9 mouse cellular contexts compared by ENCODE assay signal in genomic region chr15:83164971-83165471, GRCm38 (mm10). TPM values are rescaled to one million over a fixed set of nuclear protein-coding genes. Genes with fewer than 3 reads are reported as not detected.
DNase-seq lines count a peak whose midpoint lies in the region; ATAC-seq and TF ChIP-seq lines count a peak whose summit lies in the region.
"Had no signal": no experiment of that assay in that cellular context is flagged by ENCODE, and none has a peak within 500 bp of the region (broad histone marks: within the 10 kb centered on the region; RNA-seq: fewer than 3 reads in every experiment).

No protein-coding gene starts in this region.

- no peaks in the 10 kb centered on the region for H3K9me3 ChIP-seq in ES-Bruce4 (replicated peaks; ENCODE audit: control insufficient read depth, insufficient read depth, low read length, poor library complexity, severe bottlenecking)
- H3K9me3 ChIP-seq in heart, embryonic 12.5 days (replicated peaks), result no peaks in the 10 kb centered on the region
- H3K9me3 ChIP-seq in forebrain, embryonic 10.5 days, result no peaks in the 10 kb centered on the region
- H3K9me3 ChIP-seq in hindbrain, embryonic 12.5 days (replicated peaks), result no peaks in the 10 kb centered on the region

- peak; percentile 74 for ATAC-seq in heart, embryonic 12.5 days (ENCODE audit: insufficient number of reproducible peaks, low FRiP score)
- no peak for ATAC-seq in hindbrain, embryonic 12.5 days (ENCODE audit: low FRiP score)

- no peaks in the 10 kb centered on the region for H3K27me3 ChIP-seq in ES-Bruce4 (ENCODE audit: control insufficient read depth, insufficient read depth, low read length, poor library complexity, severe bottlenecking)
- H3K27me3 ChIP-seq in heart, embryonic 12.5 days (replicated peaks), result no peaks in the 10 kb centered on the region
- H3K27me3 ChIP-seq in small intestine, adult 2 months (ENCODE audit: control insufficient read depth, insufficient read depth, low read length), result no peaks in the 10 kb centered on the region
- no peaks in the 10 kb centered on the region for H3K27me3 ChIP-seq in forebrain, embryonic 10.5 days (ENCODE audit: poor library complexity, severe bottlenecking)
- no peaks in the 10 kb centered on the region for H3K27me3 ChIP-seq in hindbrain, embryonic 12.5 days

- no peak for TF ChIP-seq CTCF in ES-Bruce4 (IDR thresholded peaks at IDR 0.05; ENCODE audit: low read depth, low read length)
- no peak for TF ChIP-seq CTCF in bone marrow, adult 2 months (IDR thresholded peaks at IDR 0.05; ENCODE audit: control insufficient read depth, insufficient read depth, low read length)
- no peak for TF ChIP-seq CTCF in small intestine, adult 2 months (IDR thresholded peaks at IDR 0.05; ENCODE audit: extremely low read depth, insufficient read length, insufficient replicate concordance, low read depth, low read length)

- peak overlapping the region; percentile 28 for H3K4me2 ChIP-seq in heart, embryonic 12.5 days
- no peak overlapping the region for H3K4me2 ChIP-seq in hindbrain, embryonic 12.5 days (replicated peaks)

- H3K27ac ChIP-seq in ES-Bruce4 (ENCODE audit: insufficient read depth, low read length), result peak overlapping the region; percentile 80
- peak overlapping the region; percentile 70 for H3K27ac ChIP-seq in bone marrow, adult 2 months (ENCODE audit: control insufficient read depth, insufficient read depth, low read depth, low read length, poor library complexity)
- peak overlapping the region; percentile 63 for H3K27ac ChIP-seq in heart, embryonic 12.5 days (ENCODE audit: poor library complexity, severe bottlenecking)
- H3K27ac ChIP-seq in small intestine, adult 2 months (ENCODE audit: insufficient read depth, low read depth, low read length), result peak overlapping the region; percentile 75
- H3K27ac ChIP-seq in forebrain, embryonic 10.5 days, result no peak overlapping the region
- H3K27ac ChIP-seq in hindbrain, embryonic 12.5 days, result no peak overlapping the region
- H3K27ac ChIP-seq: macrophage had no signal

- H3K4me3 ChIP-seq in ES-Bruce4 (ENCODE audit: low read depth, low read length), result no peak overlapping the region
- H3K4me3 ChIP-seq in bone marrow, adult 2 months (replicated peaks; ENCODE audit: control insufficient read depth, low read depth, low read length), result no peak overlapping the region
- H3K4me3 ChIP-seq in heart, embryonic 12.5 days, result no peak overlapping the region
- 0 out of 2 replicates have a peak overlapping the region, but pooled peaks have one; percentile 1 for H3K4me3 ChIP-seq in small intestine, adult 2 months (ENCODE audit: low read depth, low read length)
- no peak overlapping the region for H3K4me3 ChIP-seq in forebrain, embryonic 10.5 days
- no peak overlapping the region for H3K4me3 ChIP-seq in hindbrain, embryonic 12.5 days

- TF ChIP-seq POLR2A in ES-Bruce4 (IDR thresholded peaks at IDR 0.05; ENCODE audit: insufficient read depth, low read length), result no peak
- no peak for TF ChIP-seq POLR2A in bone marrow, adult 2 months (IDR thresholded peaks at IDR 0.05; ENCODE audit: borderline replicate concordance, control insufficient read depth, low read depth, low read length)
- TF ChIP-seq POLR2A in small intestine, adult 2 months (IDR thresholded peaks at IDR 0.05; ENCODE audit: low read depth, low read length), result no peak

- WGBS in bone marrow, adult 2 months, result 61% methylated on average over 5 of the region's 5 CpGs
- WGBS in heart, embryonic 12.5 days, result 45% methylated on average over 4 of the region's 5 CpGs
- WGBS in small intestine, adult 2 months, result 39% methylated on average over 5 of the region's 5 CpGs
- 78% methylated on average over 5 of the region's 5 CpGs for WGBS in forebrain, embryonic 10.5 days
- 86% methylated on average over 5 of the region's 5 CpGs for WGBS in hindbrain, embryonic 12.5 days

- DNase-seq in kidney, postnatal 4 days, result peak; percentile 58 to 74
- DNase-seq in forebrain, embryonic 10.5 days (ENCODE audit: extremely low spot score, low spot score), result no peak
- no peak for DNase-seq in frontal cortex, adult 2 months (ENCODE audit: extremely low spot score in 1 of 2, low spot score in 1 of 2)

- peaks cover 7% of the 10 kb centered on the region for H3K4me1 ChIP-seq in ES-Bruce4 (ENCODE audit: control insufficient read depth, insufficient read depth, low read length)
- H3K4me1 ChIP-seq in bone marrow, adult 2 months (ENCODE audit: control insufficient read depth, insufficient read depth, low read length), result no peaks in the 10 kb centered on the region
- peaks cover 39% of the 10 kb centered on the region for H3K4me1 ChIP-seq in heart, embryonic 12.5 days (replicated peaks)
- peaks cover 55% of the 10 kb centered on the region for H3K4me1 ChIP-seq in small intestine, adult 2 months (ENCODE audit: control insufficient read depth, insufficient read depth, insufficient read length, low read length)
- peaks cover 33% of the 10 kb centered on the region for H3K4me1 ChIP-seq in forebrain, embryonic 10.5 days
- peaks cover 16% of the 10 kb centered on the region for H3K4me1 ChIP-seq in hindbrain, embryonic 12.5 days

- peaks cover 2% of the 10 kb centered on the region; the same call in 1 of the 2 replicates for H3K36me3 ChIP-seq in ES-Bruce4 (ENCODE audit: control insufficient read depth, insufficient read depth, low read length, poor library complexity, severe bottlenecking)
- peaks cover 34% of the 10 kb centered on the region for H3K36me3 ChIP-seq in heart, embryonic 12.5 days
- H3K36me3 ChIP-seq in small intestine, adult 2 months (ENCODE audit: control insufficient read depth, insufficient read depth, low read length), result peaks cover 43% of the 10 kb centered on the region
- H3K36me3 ChIP-seq in forebrain, embryonic 10.5 days (replicated peaks), result peaks cover 48% of the 10 kb centered on the region
- H3K36me3 ChIP-seq in hindbrain, embryonic 12.5 days, result peaks cover 24% of the 10 kb centered on the region

- H3K9ac ChIP-seq in ES-Bruce4 (ENCODE audit: low read depth, poor library complexity, severe bottlenecking), result no peak overlapping the region
- H3K9ac ChIP-seq in heart, embryonic 12.5 days, result 0 out of 2 replicates have a peak overlapping the region, but pooled peaks have one; percentile 17
- no peak overlapping the region for H3K9ac ChIP-seq in hindbrain, embryonic 12.5 days

- TF ChIP-seq EP300 in ES-Bruce4 (IDR thresholded peaks at IDR 0.05; ENCODE audit: insufficient read depth, low read depth, low read length), result peak; percentile 88

RNA-seq across cellular contexts. Expression of gene Cyb5r3, which starts 7.4 kb away (rescaled TPM):
- polyA plus RNA-seq in ES-Bruce4 (2011; ENCODE audit: insufficient read depth, insufficient read length, low read depth, missing spikeins), result 188 and 200 TPM in 2 replicates
- 53.6 and 59.1 TPM in 2 replicates for polyA plus RNA-seq in bone marrow, adult 2 months (2011; ENCODE audit: insufficient read depth, insufficient read length, low replicate concordance, missing spikeins)
- 132 and 136 TPM in 2 replicates for polyA plus RNA-seq in heart, embryonic 12.5 days (2016; fragmentation: Nextera tagmentation; extraction: Ambion mirVana)
- polyA plus RNA-seq in small intestine, adult 2 months (2012; rRNA removed), result 426 and 624 TPM in 2 replicates
- 187 and 200 TPM in 2 replicates for polyA plus RNA-seq in forebrain, embryonic 10.5 days (2016; fragmentation: Nextera tagmentation; extraction: Ambion mirVana)
- polyA plus RNA-seq in hindbrain, embryonic 12.5 days (2016; fragmentation: Nextera tagmentation; extraction: Ambion mirVana), result 148 and 154 TPM in 2 replicates
- polyA plus RNA-seq in frontal cortex, adult 2 months (2012; rRNA removed), result 62.2 and 64.4 TPM in 2 replicates

RNA-seq across cellular contexts. Expression of gene Poldip3, which starts 15.8 kb away (rescaled TPM):
- polyA plus RNA-seq in ES-Bruce4 (2011; ENCODE audit: insufficient read depth, insufficient read length, low read depth, missing spikeins), result 97.9 and 113 TPM in 2 replicates
- 24.6 and 42.3 TPM in 2 replicates for polyA plus RNA-seq in bone marrow, adult 2 months (2011; ENCODE audit: insufficient read depth, insufficient read length, low replicate concordance, missing spikeins)
- polyA plus RNA-seq in heart, embryonic 12.5 days (2016; fragmentation: Nextera tagmentation; extraction: Ambion mirVana), result 89.1 and 90.7 TPM in 2 replicates
- polyA plus RNA-seq in small intestine, adult 2 months (2012; rRNA removed), result 24.5 and 46.7 TPM in 2 replicates
- 180 and 185 TPM in 2 replicates for polyA plus RNA-seq in forebrain, embryonic 10.5 days (2016; fragmentation: Nextera tagmentation; extraction: Ambion mirVana)
- 163 and 168 TPM in 2 replicates for polyA plus RNA-seq in hindbrain, embryonic 12.5 days (2016; fragmentation: Nextera tagmentation; extraction: Ambion mirVana)
- 67.7 and 76.6 TPM in 2 replicates for polyA plus RNA-seq in frontal cortex, adult 2 months (2012; rRNA removed)

RNA-seq across cellular contexts. Expression of gene Rrp7a, which starts 42.4 kb away (rescaled TPM):
- polyA plus RNA-seq in ES-Bruce4 (2011; ENCODE audit: insufficient read depth, insufficient read length, low read depth, missing spikeins), result 90.8 and 102 TPM in 2 replicates
- polyA plus RNA-seq in bone marrow, adult 2 months (2011; ENCODE audit: insufficient read depth, insufficient read length, low replicate concordance, missing spikeins), result 24.6 and 31.6 TPM in 2 replicates
- polyA plus RNA-seq in heart, embryonic 12.5 days (2016; fragmentation: Nextera tagmentation; extraction: Ambion mirVana), result 39.3 and 44.8 TPM in 2 replicates
- 33.1 and 72.4 TPM in 2 replicates for polyA plus RNA-seq in small intestine, adult 2 months (2012; rRNA removed)
- 81.9 and 86.5 TPM in 2 replicates for polyA plus RNA-seq in forebrain, embryonic 10.5 days (2016; fragmentation: Nextera tagmentation; extraction: Ambion mirVana)
- polyA plus RNA-seq in hindbrain, embryonic 12.5 days (2016; fragmentation: Nextera tagmentation; extraction: Ambion mirVana), result 64.5 and 74.1 TPM in 2 replicates
- 109 and 111 TPM in 2 replicates for polyA plus RNA-seq in frontal cortex, adult 2 months (2012; rRNA removed)

Comparison
In these comparisons a context has a peak if more than half of its experiments do, and no peak if none do; other contexts are left out.
1. H3K27ac ChIP-seq: peak in ES-Bruce4 (single experiment), bone marrow, adult 2 months (single experiment), heart, embryonic 12.5 days (single experiment) and small intestine, adult 2 months (single experiment); none in forebrain, embryonic 10.5 days (single experiment) and hindbrain, embryonic 12.5 days (single experiment).
2. DNase-seq: peak in kidney, postnatal 4 days (2 of 2); none in forebrain, embryonic 10.5 days (single experiment) and frontal cortex, adult 2 months (0 of 2).